Mouse (Mus musculus): ENCODE data around the gene Shkbp1. TPM values are rescaled to one million over a fixed set of nuclear protein-coding genes. Genes with fewer than 3 reads are reported as not detected.
A peak's percentile ranks its signal among the peaks of the same experiment; 100 is the strongest.

The Shkbp1 gene
- polyA plus RNA-seq, 1 experiment from 2014 or later, result 41.0 TPM

DNA sequence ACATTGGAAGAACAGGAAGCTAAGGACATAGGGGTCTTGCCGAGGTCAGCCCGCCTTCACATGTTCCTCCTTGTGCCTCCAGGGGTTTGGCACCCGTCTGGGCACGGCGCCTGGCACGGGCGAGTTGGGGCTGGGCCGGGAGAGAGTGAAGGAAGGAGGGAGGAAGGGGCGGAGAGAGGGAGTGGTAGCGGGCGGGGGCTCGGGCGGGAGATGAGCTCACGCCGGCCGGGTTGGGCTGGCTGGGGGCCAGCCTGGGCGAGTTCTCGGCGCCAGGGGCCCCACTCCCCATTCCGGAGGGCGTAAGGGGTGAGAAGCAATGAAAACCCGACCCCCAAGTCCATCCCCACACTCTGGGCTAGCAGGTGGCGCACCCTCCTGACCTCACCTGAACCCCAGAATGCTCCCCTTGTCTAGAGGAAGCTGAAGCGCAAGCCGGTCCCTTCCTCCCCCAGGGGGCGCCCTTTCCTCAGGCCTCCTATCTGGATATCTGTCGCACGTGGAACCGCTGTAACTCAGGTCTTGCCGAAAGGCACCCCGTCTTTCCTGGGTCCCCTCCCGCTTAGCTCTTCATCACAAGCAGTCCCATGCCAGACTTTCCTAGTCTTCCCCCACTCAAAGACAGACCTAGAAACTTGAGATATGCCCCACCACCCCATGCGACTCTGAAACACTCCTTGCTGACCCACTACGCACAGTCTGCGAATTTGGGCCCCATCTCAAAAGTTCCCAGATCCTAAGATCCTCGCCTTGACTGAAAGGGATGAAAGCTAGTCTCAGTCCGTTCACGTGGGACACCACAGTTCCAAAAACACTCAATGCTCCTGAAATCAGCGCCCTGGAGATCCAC lies 23.2 kb downstream of the Shkbp1 start:
- H3K4me1 ChIP-seq (ENCODE audit: control insufficient read depth, insufficient read depth, low read length), result peaks cover 50% of the 10 kb centered on the region

DNA sequence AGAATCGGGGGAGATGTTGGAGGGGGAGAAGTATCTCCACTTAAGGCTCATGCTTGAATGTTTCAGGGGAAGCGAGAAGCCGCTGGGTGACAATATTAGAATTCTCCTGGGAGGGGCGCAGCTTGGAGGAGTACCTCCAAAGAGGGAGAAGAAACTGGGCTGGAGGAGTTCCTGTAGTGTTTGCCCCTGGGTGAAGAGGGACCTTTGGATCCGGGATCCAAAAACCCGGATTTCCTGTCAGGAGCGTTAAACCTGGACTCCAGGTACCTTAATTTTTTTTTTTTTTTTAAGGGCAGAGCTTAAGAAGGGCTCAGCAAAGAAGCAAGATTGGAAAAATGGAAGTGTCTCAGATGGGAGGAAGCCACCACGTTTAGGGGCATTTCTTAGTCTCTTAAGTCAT lies 24.0 kb downstream of the Shkbp1 start:
- no peak for ATAC-seq (ENCODE audit: low FRiP score, low TSS enrichment)
- H3K4me2 ChIP-seq (replicated peaks; ENCODE audit: low read depth, low read length), result peak overlapping the region; percentile 90
- H3K27ac ChIP-seq (ENCODE audit: low read depth, low read length), result peak overlapping the region; percentile 86
- peaks cover 45% of the 10 kb centered on the region for H3K4me1 ChIP-seq (ENCODE audit: control insufficient read depth, insufficient read depth, low read length)
- H3K9ac ChIP-seq (ENCODE audit: low read depth, low read length), result peak overlapping the region; percentile 73; the same call in 1 of the 2 replicates
- WGBS, result 5% methylated on average over 8 of the region's 8 CpGs
- peak overlapping the region; percentile 55 for H3K4me3 ChIP-seq (ENCODE audit: low read length)
- H3K36me3 ChIP-seq (ENCODE audit: control insufficient read depth, insufficient read depth, low read length), result no peaks in the 10 kb centered on the region
- peaks cover 67% of the 10 kb centered on the region for H3K27me3 ChIP-seq (ENCODE audit: control insufficient read depth, insufficient read depth, low read length)
- H3K9me3 ChIP-seq (ENCODE audit: control insufficient read depth, low read length), result no peaks in the 10 kb centered on the region

More for the DNA sequence above, 23.2 kb downstream of the Shkbp1 start:
- H3K27ac ChIP-seq (ENCODE audit: low read depth, low read length), result peak overlapping the region; percentile 86; the same call in 1 of the 2 replicates
- H3K9ac ChIP-seq (ENCODE audit: low read depth, low read length), result peak overlapping the region; percentile 73
- H3K4me2 ChIP-seq (replicated peaks; ENCODE audit: low read depth, low read length), result peak overlapping the region; percentile 90
- H3K9me3 ChIP-seq (ENCODE audit: control insufficient read depth, low read length), result no peaks in the 10 kb centered on the region
- WGBS, result 2% methylated on average over 31 of the region's 39 CpGs
- H3K36me3 ChIP-seq (ENCODE audit: control insufficient read depth, insufficient read depth, low read length), result no peaks in the 10 kb centered on the region
- H3K27me3 ChIP-seq (ENCODE audit: control insufficient read depth, insufficient read depth, low read length), result peaks cover 67% of the 10 kb centered on the region
- 0 out of 2 replicates have a peak, but pooled peaks have one; percentile 3 for ATAC-seq (ENCODE audit: low FRiP score, low TSS enrichment)
- H3K4me3 ChIP-seq (ENCODE audit: low read length), result peak overlapping the region; percentile 55

DNA sequence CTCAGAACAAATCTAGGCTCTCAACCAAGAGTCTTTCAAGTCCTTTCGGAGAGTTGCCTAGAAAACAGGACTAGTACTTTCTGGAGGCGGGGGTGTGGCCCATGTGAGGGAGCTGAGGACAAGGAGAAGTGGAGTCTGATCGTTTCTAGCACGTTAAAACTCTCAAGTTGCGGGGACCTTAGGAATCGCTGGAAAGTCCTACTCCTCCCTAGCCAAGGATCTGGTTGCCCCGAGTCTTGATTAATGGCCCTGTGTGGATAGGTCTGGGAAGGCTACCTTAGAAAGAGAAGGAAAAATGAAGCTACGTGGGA lies 24.3 kb downstream of the Shkbp1 start:
- Histone ChIP-seq H3K27ac (ENCODE audit: low read depth, low read length) (peak overlapping the region; percentile 86), H3K27me3 (ENCODE audit: control insufficient read depth, insufficient read depth, low read length) (peaks cover 63% of the 10 kb centered on the region), H3K4me2 (replicated peaks; ENCODE audit: low read depth, low read length) (peak overlapping the region; percentile 90), H3K4me3 (ENCODE audit: low read length) (peak overlapping the region; percentile 55), H3K4me1 (ENCODE audit: control insufficient read depth, insufficient read depth, low read length) (peaks cover 43% of the 10 kb centered on the region), H3K9ac (ENCODE audit: low read depth, low read length) (peak overlapping the region; percentile 45; the same call in 1 of the 2 replicates), H3K36me3 (ENCODE audit: control insufficient read depth, insufficient read depth, low read length) (no peaks in the 10 kb centered on the region), H3K9me3 (ENCODE audit: control insufficient read depth, low read length) (no peaks in the 10 kb centered on the region)
- under 1% methylated on average over 8 of the region's 8 CpGs for WGBS
- no peak for ATAC-seq (ENCODE audit: low FRiP score, low TSS enrichment)

DNA sequence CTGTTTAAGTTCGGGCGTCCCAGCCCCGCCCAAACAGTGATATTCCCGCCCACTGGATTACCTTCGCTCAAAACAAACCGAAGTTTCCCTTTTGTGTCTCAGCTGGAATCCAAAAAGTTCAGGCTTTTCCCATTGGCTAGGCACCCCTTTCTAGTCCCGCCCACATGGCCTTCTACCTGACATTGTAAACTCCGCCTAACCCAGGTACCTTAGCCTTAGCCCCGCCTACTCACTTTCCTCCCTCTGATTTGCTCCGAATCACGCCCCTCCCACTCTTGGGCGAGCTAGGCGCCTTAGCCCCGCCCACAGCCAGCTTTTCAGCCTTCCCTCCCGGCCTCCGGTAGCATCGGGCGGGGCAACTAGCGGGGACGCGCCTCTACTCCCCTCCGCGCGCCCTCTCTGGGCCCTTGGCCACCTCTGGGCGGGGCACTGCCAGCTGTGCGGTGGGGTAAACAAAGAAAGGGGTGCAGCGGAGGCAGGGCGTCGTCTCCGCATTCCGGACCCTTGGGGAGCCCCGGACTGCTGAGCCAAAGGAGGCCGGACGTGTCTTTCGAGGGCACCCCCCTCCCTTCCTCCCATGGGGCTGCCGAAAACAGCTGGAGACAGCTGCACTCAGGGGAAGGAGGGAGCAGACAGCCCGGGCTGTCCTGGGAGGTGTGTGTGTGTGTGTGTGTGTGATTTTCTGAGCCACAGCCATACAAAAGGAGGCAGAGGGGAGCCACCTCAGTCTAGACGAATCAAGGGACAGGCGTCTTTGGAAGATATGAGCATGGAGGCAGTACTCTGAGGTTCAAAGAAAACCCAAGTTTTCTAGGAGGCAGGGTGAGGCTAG lies 24.9 kb downstream of the Shkbp1 start:
- H3K9ac ChIP-seq (ENCODE audit: low read depth, low read length), result peak overlapping the region; percentile 45
- peak overlapping the region; percentile 86 for H3K27ac ChIP-seq (ENCODE audit: low read depth, low read length)
- peak; percentile 38 for ATAC-seq (ENCODE audit: low FRiP score, low TSS enrichment)
- H3K27me3 ChIP-seq (ENCODE audit: control insufficient read depth, insufficient read depth, low read length), result peaks cover 58% of the 10 kb centered on the region
- H3K4me1 ChIP-seq (ENCODE audit: control insufficient read depth, insufficient read depth, low read length), result peaks cover 44% of the 10 kb centered on the region
- no peaks in the 10 kb centered on the region for H3K36me3 ChIP-seq (ENCODE audit: control insufficient read depth, insufficient read depth, low read length)
- under 1% methylated on average over 37 of the region's 39 CpGs for WGBS
- H3K4me3 ChIP-seq (ENCODE audit: low read length), result peak overlapping the region; percentile 55
- H3K9me3 ChIP-seq (ENCODE audit: control insufficient read depth, low read length), result no peaks in the 10 kb centered on the region
- H3K4me2 ChIP-seq (replicated peaks; ENCODE audit: low read depth, low read length), result peak overlapping the region; percentile 90

DNA sequence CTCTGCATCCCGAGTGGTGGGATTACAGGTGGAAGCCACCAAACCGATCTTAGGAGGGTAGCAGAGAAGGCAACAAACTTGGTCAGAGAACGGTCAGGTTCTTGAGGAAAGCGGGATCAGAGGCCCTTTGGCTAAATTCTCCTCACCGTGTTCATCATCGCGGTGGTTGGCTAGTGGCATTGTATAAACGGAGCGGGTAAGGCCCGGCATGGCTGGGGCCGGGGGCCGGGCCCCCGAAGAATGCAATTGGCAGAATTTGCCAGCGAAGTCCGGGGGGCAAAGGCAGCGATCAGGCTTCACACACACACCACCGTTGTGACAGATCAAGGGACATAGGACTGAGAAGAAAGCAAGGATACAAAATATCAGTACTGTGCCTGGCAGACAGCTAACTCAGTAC lies 25.8 kb downstream of the Shkbp1 start:
- WGBS, result 19% methylated on average over 17 of the region's 17 CpGs
- Histone ChIP-seq H3K27ac (ENCODE audit: low read depth, low read length) (no peak overlapping the region), H3K27me3 (ENCODE audit: control insufficient read depth, insufficient read depth, low read length) (peaks cover 51% of the 10 kb centered on the region), H3K9ac (ENCODE audit: low read depth, low read length) (no peak overlapping the region), H3K36me3 (ENCODE audit: control insufficient read depth, insufficient read depth, low read length) (no peaks in the 10 kb centered on the region), H3K4me3 (ENCODE audit: low read length) (peak overlapping the region; percentile 55; the same call in 1 of the 2 replicates), H3K9me3 (ENCODE audit: control insufficient read depth, low read length) (no peaks in the 10 kb centered on the region), H3K4me1 (ENCODE audit: control insufficient read depth, insufficient read depth, low read length) (peaks cover 48% of the 10 kb centered on the region), H3K4me2 (replicated peaks; ENCODE audit: low read depth, low read length) (peak overlapping the region; percentile 90)
- ATAC-seq (ENCODE audit: low FRiP score, low TSS enrichment), result no peak

DNA sequence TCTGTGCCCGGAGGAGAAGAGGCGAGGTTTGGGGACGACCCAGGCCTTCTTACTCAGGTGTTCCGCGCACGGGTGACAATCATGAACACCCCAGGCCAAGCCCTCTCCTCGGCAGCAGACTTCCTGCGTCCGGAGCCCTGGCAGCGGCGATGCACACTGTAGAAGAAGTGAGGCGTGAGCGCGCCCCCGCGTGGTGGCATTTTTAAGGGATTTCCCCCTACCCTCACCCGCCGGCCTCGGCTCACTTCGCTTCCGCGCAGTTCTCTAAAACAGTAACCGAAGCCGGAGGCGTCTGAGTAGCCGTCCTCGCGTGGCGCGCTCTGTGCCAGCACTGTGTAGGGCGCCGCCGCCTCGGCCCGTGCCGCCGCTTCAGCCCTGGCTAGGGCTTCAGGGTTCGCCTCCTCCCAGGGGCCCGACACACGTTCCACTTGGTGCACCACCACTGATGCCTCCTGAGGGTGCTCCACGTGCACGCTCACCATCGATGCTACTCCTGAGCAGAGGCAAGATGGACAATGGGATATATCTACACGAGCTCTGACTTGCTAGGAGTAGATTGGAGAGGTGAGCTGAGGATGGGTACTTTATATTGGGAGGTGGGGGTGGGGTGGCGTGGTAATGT lies 26.4 kb downstream of the Shkbp1 start:
- peak overlapping the region; percentile 15; the same call in 1 of the 2 replicates for H3K4me3 ChIP-seq (ENCODE audit: low read length)
- H3K4me2 ChIP-seq (replicated peaks; ENCODE audit: low read depth, low read length), result peak overlapping the region; percentile 40
- peaks cover 46% of the 10 kb centered on the region for H3K4me1 ChIP-seq (ENCODE audit: control insufficient read depth, insufficient read depth, low read length)
- H3K36me3 ChIP-seq (ENCODE audit: control insufficient read depth, insufficient read depth, low read length), result no peaks in the 10 kb centered on the region
- H3K27me3 ChIP-seq (ENCODE audit: control insufficient read depth, insufficient read depth, low read length), result peaks cover 45% of the 10 kb centered on the region
- no peak overlapping the region for H3K27ac ChIP-seq (ENCODE audit: low read depth, low read length)
- no peaks in the 10 kb centered on the region for H3K9me3 ChIP-seq (ENCODE audit: control insufficient read depth, low read length)
- 4% methylated on average over 45 of the region's 45 CpGs for WGBS
- H3K9ac ChIP-seq (ENCODE audit: low read depth, low read length), result no peak overlapping the region; the same call in 1 of the 2 replicates
- peak; percentile 32 for ATAC-seq (ENCODE audit: low FRiP score, low TSS enrichment)

DNA sequence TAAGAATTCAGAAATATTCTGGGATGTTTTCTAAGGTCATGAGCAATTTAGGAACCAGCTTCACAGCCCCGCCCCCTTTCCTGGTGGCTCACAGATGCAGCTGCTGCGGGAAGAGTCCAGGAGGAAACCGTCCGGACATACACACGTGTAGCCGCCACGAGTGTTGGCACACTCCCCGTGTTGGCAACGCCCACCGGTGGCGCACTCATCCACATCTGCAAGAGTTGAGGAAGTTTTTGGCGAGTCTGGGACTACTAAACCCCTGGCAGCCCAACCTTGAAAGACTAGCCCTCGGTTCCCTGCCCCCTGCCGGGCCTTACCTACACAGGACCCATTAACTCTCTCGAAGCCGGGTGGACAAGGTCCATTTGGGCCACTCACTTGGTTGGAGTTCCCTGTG lies 27.2 kb downstream of the Shkbp1 start:
- no peak overlapping the region for H3K27ac ChIP-seq (ENCODE audit: low read depth, low read length)
- WGBS, result 37% methylated on average over 16 of the region's 16 CpGs
- H3K4me1 ChIP-seq (ENCODE audit: control insufficient read depth, insufficient read depth, low read length), result peaks cover 40% of the 10 kb centered on the region
- no peak overlapping the region for H3K4me3 ChIP-seq (ENCODE audit: low read length)
- H3K9me3 ChIP-seq (ENCODE audit: control insufficient read depth, low read length), result no peaks in the 10 kb centered on the region
- H3K27me3 ChIP-seq (ENCODE audit: control insufficient read depth, insufficient read depth, low read length), result peaks cover 38% of the 10 kb centered on the region
- H3K36me3 ChIP-seq (ENCODE audit: control insufficient read depth, insufficient read depth, low read length), result no peaks in the 10 kb centered on the region
- no peak overlapping the region for H3K9ac ChIP-seq (ENCODE audit: low read depth, low read length)
- no peak overlapping the region for H3K4me2 ChIP-seq (replicated peaks; ENCODE audit: low read depth, low read length)
- no peak for ATAC-seq (ENCODE audit: low FRiP score, low TSS enrichment)

DNA sequence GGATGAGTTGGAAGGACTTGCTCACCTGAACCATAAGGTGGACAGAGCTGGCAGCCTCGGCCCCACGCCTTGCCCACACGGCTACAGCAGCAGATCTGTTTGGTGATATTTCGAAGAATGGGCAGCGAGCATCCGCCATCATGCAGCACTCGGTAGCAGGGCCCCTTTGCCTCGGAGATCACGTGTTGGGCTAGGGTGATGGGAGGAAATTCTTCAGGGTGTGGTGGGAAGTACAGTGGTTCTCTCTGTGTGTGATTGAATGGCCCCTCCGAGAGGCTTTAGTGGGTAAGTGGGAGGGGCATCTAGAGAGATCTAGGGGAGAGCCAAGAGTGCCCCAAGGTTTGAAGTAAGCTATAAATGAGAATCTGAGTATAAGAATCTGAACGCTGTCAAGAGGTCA lies 27.7 kb downstream of the Shkbp1 start:
- no peak for ATAC-seq (ENCODE audit: low FRiP score, low TSS enrichment)
- WGBS, result 86% methylated on average over 11 of the region's 11 CpGs
- Histone ChIP-seq H3K27me3 (ENCODE audit: control insufficient read depth, insufficient read depth, low read length) (peaks cover 33% of the 10 kb centered on the region), H3K9ac (ENCODE audit: low read depth, low read length) (no peak overlapping the region), H3K36me3 (ENCODE audit: control insufficient read depth, insufficient read depth, low read length) (no peaks in the 10 kb centered on the region), H3K9me3 (ENCODE audit: control insufficient read depth, low read length) (no peaks in the 10 kb centered on the region), H3K4me3 (ENCODE audit: low read length) (no peak overlapping the region), H3K27ac (ENCODE audit: low read depth, low read length) (no peak overlapping the region), H3K4me2 (replicated peaks; ENCODE audit: low read depth, low read length) (no peak overlapping the region), H3K4me1 (ENCODE audit: control insufficient read depth, insufficient read depth, low read length) (peaks cover 37% of the 10 kb centered on the region)
